Comparison of ENCODE assay signal across 13 mouse cellular contexts in genomic region chr13:115210643-115211208, GRCm38 (mm10).
DNase-seq lines count a peak whose midpoint lies in the region; ATAC-seq and TF ChIP-seq lines count a peak whose summit lies in the region.
"Had no signal": no experiment of that assay in that cellular context is flagged by ENCODE, and none has a peak within 500 bp of the region (broad histone marks: within the 10 kb centered on the region; RNA-seq: fewer than 3 reads in every experiment).

No protein-coding gene starts in this region.

- TF ChIP-seq CTCF in brain, embryonic 14.5 days (IDR thresholded peaks at IDR 0.05; ENCODE audit: borderline replicate concordance, extremely low read depth, insufficient read depth, insufficient read length): no peak

- no peak for ATAC-seq in forebrain, embryonic 14.5 days
- no peak for ATAC-seq in forebrain, embryonic 12.5 days (ENCODE audit: low FRiP score)
- ATAC-seq in limb, embryonic 12.5 days (ENCODE audit: insufficient number of reproducible peaks, insufficient read depth, low FRiP score, low TSS enrichment, low read depth): peak; percentile 63; the same call in 1 of the 2 replicates

- no peaks in the 10 kb centered on the region for H3K9me3 ChIP-seq in forebrain, embryonic 14.5 days (replicated peaks; ENCODE audit: control insufficient read depth, low read length)
- H3K9me3 ChIP-seq in forebrain, embryonic 12.5 days: no peaks in the 10 kb centered on the region
- H3K9me3 ChIP-seq in limb, embryonic 12.5 days: no peaks in the 10 kb centered on the region
- H3K9me3 ChIP-seq: heart, embryonic 15.5 days; kidney, embryonic 15.5 days; liver, embryonic 13.5 days had no signal

- no peak overlapping the region for H3K27ac ChIP-seq in forebrain, embryonic 14.5 days (ENCODE audit: low read depth, low read length)
- no peak overlapping the region for H3K27ac ChIP-seq in forebrain, embryonic 12.5 days
- H3K27ac ChIP-seq in limb, embryonic 12.5 days: 0 out of 2 replicates have a peak overlapping the region, but pooled peaks have one; percentile 50
- H3K27ac ChIP-seq: heart, embryonic 15.5 days; kidney, embryonic 15.5 days; liver, embryonic 13.5 days had no signal

- no peaks in the 10 kb centered on the region for H3K27me3 ChIP-seq in forebrain, embryonic 14.5 days (replicated peaks; ENCODE audit: control insufficient read depth, insufficient read depth, low read length)
- H3K27me3 ChIP-seq in forebrain, embryonic 12.5 days: no peaks in the 10 kb centered on the region
- no peaks in the 10 kb centered on the region for H3K27me3 ChIP-seq in limb, embryonic 12.5 days
- H3K27me3 ChIP-seq: heart, embryonic 15.5 days; kidney, embryonic 15.5 days; liver, embryonic 13.5 days had no signal

- H3K9ac ChIP-seq in forebrain, embryonic 14.5 days (ENCODE audit: low read length): no peak overlapping the region
- H3K9ac ChIP-seq in forebrain, embryonic 12.5 days: no peak overlapping the region
- H3K9ac ChIP-seq in limb, embryonic 12.5 days (replicated peaks): no peak overlapping the region
- H3K9ac ChIP-seq: heart, embryonic 15.5 days; kidney, embryonic 15.5 days; liver, embryonic 13.5 days had no signal

- no peaks in the 10 kb centered on the region for H3K36me3 ChIP-seq in forebrain, embryonic 14.5 days (ENCODE audit: control insufficient read depth, insufficient read depth, low read length)
- no peaks in the 10 kb centered on the region for H3K36me3 ChIP-seq in forebrain, embryonic 12.5 days (replicated peaks)
- H3K36me3 ChIP-seq in limb, embryonic 12.5 days: no peaks in the 10 kb centered on the region
- H3K36me3 ChIP-seq: heart, embryonic 15.5 days; kidney, embryonic 15.5 days; liver, embryonic 13.5 days had no signal

- WGBS in forebrain, embryonic 14.5 days: 84% methylated on average over 10 of the region's 10 CpGs
- WGBS in forebrain, embryonic 12.5 days: 87% methylated on average over 10 of the region's 10 CpGs
- WGBS in limb, embryonic 12.5 days: 49% methylated on average over 10 of the region's 10 CpGs

- no peak overlapping the region for H3K4me2 ChIP-seq in forebrain, embryonic 14.5 days (ENCODE audit: low read length)
- H3K4me2 ChIP-seq in forebrain, embryonic 12.5 days: no peak overlapping the region
- peak overlapping the region; percentile 23; the same call in 1 of the 2 replicates for H3K4me2 ChIP-seq in limb, embryonic 12.5 days
- H3K4me2 ChIP-seq: heart, embryonic 15.5 days; kidney, embryonic 15.5 days; liver, embryonic 13.5 days had no signal

- DNase-seq in forebrain, embryonic 14.5 days (ENCODE audit: low spot score): peak; percentile 35
- DNase-seq in layer of hippocampus, postnatal 10 days (ENCODE audit: low spot score in 2 of 2): peak; percentile 4 to 14
- no peak for DNase-seq in layer of hippocampus, postnatal 36 days
- DNase-seq in brain, embryonic 14.5 days (ENCODE audit: low read depth): peak; percentile 46
- DNase-seq in testis, postnatal 10 days (ENCODE audit: low spot score): no peak
- no peak for DNase-seq in gastrocnemius, adult 8-10 months (ENCODE audit: low spot score in 2 of 2)
- DNase-seq: adrenal gland, adult 8-10 months; B cell, adult 2 months; liver, embryonic 13.5 days had no signal

- TF ChIP-seq POLR2A in brain, embryonic 14.5 days (IDR thresholded peaks at IDR 0.05; ENCODE audit: borderline replicate concordance, extremely low read depth, insufficient read depth, insufficient read length, poor library complexity, severe bottlenecking): no peak

- no peaks in the 10 kb centered on the region for H3K4me1 ChIP-seq in forebrain, embryonic 14.5 days (ENCODE audit: control insufficient read depth, insufficient read depth, low read length)
- no peaks in the 10 kb centered on the region for H3K4me1 ChIP-seq in forebrain, embryonic 12.5 days
- H3K4me1 ChIP-seq in limb, embryonic 12.5 days (replicated peaks): peaks cover 14% of the 10 kb centered on the region; the same call in 1 of the 2 replicates
- H3K4me1 ChIP-seq: heart, embryonic 15.5 days; kidney, embryonic 15.5 days; liver, embryonic 13.5 days had no signal

- no peak overlapping the region for H3K4me3 ChIP-seq in forebrain, embryonic 14.5 days (ENCODE audit: low read depth, low read length)
- H3K4me3 ChIP-seq in forebrain, embryonic 12.5 days (replicated peaks): no peak overlapping the region
- no peak overlapping the region for H3K4me3 ChIP-seq in limb, embryonic 12.5 days (replicated peaks)
- H3K4me3 ChIP-seq: heart, embryonic 15.5 days; kidney, embryonic 15.5 days; liver, embryonic 13.5 days had no signal

Comparison
In these comparisons a context has a peak if more than half of its experiments do, and no peak if none do; other contexts are left out.
1. DNase-seq: peak in forebrain, embryonic 14.5 days (single experiment), layer of hippocampus, postnatal 10 days (2 of 2) and brain, embryonic 14.5 days (single experiment); none in layer of hippocampus, postnatal 36 days (0 of 2), testis, postnatal 10 days (single experiment) and gastrocnemius, adult 8-10 months (0 of 2).